Comparison of ENCODE assay signal across 8 mouse cellular contexts in the genomic region with DNA sequence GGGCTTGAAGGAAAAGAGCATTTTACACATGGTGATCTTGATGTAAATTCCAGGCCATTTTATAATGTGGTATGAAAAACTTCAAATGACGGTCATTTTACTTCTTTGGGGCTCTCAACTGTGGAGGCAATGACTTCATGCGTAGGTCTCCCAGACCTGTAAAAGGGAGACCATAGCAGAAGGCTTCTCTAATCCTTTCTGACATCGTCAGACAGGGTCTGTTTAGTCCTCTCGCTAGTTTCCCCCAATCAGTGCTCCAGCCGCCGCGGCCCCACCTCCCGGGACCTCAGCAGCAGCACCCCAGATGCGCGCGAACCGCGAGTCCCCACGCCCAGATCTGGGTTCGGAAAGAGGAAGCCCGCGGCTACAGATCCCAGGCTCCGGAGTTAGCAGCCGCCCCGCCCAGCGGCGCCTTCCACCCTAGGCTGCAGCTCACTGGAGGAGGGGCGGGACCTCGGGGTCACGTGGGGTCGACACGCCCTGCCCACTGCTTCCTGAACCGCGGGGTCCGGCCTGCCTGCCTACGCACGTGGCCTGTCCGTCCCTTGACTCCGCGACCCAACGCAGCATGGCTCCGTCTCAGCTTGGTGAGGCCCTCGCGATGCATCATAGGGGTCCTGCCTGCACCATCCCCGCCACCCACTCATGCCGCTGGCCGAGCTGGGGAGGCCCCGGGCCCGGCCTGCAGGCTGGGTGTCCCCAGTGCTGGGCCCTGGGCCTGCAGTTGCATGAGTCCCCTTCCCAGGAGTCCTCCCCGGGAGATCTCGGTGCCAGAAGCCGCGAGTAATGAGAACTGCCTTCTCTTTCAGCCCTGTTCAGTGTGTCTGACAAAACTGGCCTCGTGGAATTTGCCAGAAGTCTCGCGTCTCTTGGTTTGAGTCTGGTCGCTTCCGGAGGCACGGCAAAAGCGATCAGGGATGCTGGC. TPM values are rescaled to one million over a fixed set of nuclear protein-coding genes. Genes with fewer than 3 reads are reported as not detected.
A peak's percentile ranks its signal among the peaks of the same experiment; 100 is the strongest.
DNase-seq lines count a peak whose midpoint lies in the region; ATAC-seq lines count a peak whose summit lies in the region.

Gene Atic, plus strand, starts transcription at position 463 of the 925 bp plus-strand sequence.

- 1% methylated on average over 55 of the region's 55 CpGs for WGBS in heart, embryonic 13.5 days
- WGBS in liver, embryonic 12.5 days (ENCODE audit: insufficient replicate concordance): under 1% methylated on average over 54 of the region's 55 CpGs
- under 1% methylated on average over 52 of the region's 55 CpGs for WGBS in stomach, embryonic 15.5 days

- peak within 1 kb of the TSS; percentile 66 for H3K4me3 ChIP-seq in brown adipose tissue, adult 24 weeks (ENCODE audit: insufficient read depth, low read depth, low read length)
- peak within 1 kb of the TSS; percentile 73 for H3K4me3 ChIP-seq in heart, embryonic 13.5 days
- peak within 1 kb of the TSS; percentile 80 for H3K4me3 ChIP-seq in liver, embryonic 12.5 days
- peak within 1 kb of the TSS; percentile 75 for H3K4me3 ChIP-seq in stomach, embryonic 15.5 days (replicated peaks)

- no peaks in the 10 kb centered on the region for H3K27me3 ChIP-seq in heart, embryonic 13.5 days (replicated peaks)
- H3K27me3 ChIP-seq in liver, embryonic 12.5 days (replicated peaks): no peaks in the 10 kb centered on the region
- H3K27me3 ChIP-seq in stomach, embryonic 15.5 days (replicated peaks): no peaks in the 10 kb centered on the region

- peak within 1 kb of the TSS; percentile 87 for H3K9ac ChIP-seq in heart, embryonic 13.5 days
- peak within 1 kb of the TSS; percentile 82 for H3K9ac ChIP-seq in liver, embryonic 12.5 days
- peak within 1 kb of the TSS; percentile 91 for H3K9ac ChIP-seq in stomach, embryonic 15.5 days

- 0 out of 2 replicates have a peak, but pooled peaks cover 6% of the 10 kb centered on the region for H3K9me3 ChIP-seq in heart, embryonic 13.5 days
- H3K9me3 ChIP-seq in liver, embryonic 12.5 days (replicated peaks): no peaks in the 10 kb centered on the region
- H3K9me3 ChIP-seq in stomach, embryonic 15.5 days: no peaks in the 10 kb centered on the region

- H3K27ac ChIP-seq in brown adipose tissue, adult 24 weeks (replicated peaks; ENCODE audit: low read depth, low read length): no peak within 1 kb of the TSS
- H3K27ac ChIP-seq in heart, embryonic 13.5 days (replicated peaks): peak within 1 kb of the TSS; percentile 78
- H3K27ac ChIP-seq in liver, embryonic 12.5 days: peak within 1 kb of the TSS; percentile 76
- peak within 1 kb of the TSS; percentile 83 for H3K27ac ChIP-seq in stomach, embryonic 15.5 days

- peak within 1 kb of the TSS; percentile 85 for H3K4me2 ChIP-seq in heart, embryonic 13.5 days
- peak within 1 kb of the TSS; percentile 98 for H3K4me2 ChIP-seq in liver, embryonic 12.5 days
- H3K4me2 ChIP-seq in stomach, embryonic 15.5 days: peak within 1 kb of the TSS; percentile 94

- 0 out of 2 replicates have a peak, but pooled peaks cover 2% of the 10 kb centered on the region for H3K4me1 ChIP-seq in brown adipose tissue, adult 24 weeks (ENCODE audit: control insufficient read depth, insufficient read depth, insufficient read length, low read length)
- peaks cover 17% of the 10 kb centered on the region for H3K4me1 ChIP-seq in heart, embryonic 13.5 days
- H3K4me1 ChIP-seq in liver, embryonic 12.5 days: peaks cover 26% of the 10 kb centered on the region
- peaks cover 8% of the 10 kb centered on the region for H3K4me1 ChIP-seq in stomach, embryonic 15.5 days

- peak; percentile 99 for ATAC-seq in heart, embryonic 13.5 days (ENCODE audit: extremely low read depth, insufficient number of reproducible peaks, low FRiP score, low TSS enrichment)
- ATAC-seq in liver, embryonic 12.5 days: peak; percentile 99
- peak; percentile 99 for ATAC-seq in stomach, embryonic 15.5 days (ENCODE audit: insufficient read depth, low FRiP score, low read depth)

- H3K36me3 ChIP-seq in heart, embryonic 13.5 days: peaks cover 34% of the 10 kb centered on the region
- peaks cover 39% of the 10 kb centered on the region for H3K36me3 ChIP-seq in liver, embryonic 12.5 days
- H3K36me3 ChIP-seq in stomach, embryonic 15.5 days: peaks cover 16% of the 10 kb centered on the region

- DNase-seq in CD4-positive, CD25-positive, alpha-beta regulatory T cell, adult 2 months (ENCODE audit: low read depth, low spot score): peak; percentile 95
- DNase-seq in fat pad, adult 2 months (ENCODE audit: extremely low read depth, low read depth, low spot score): peak; percentile 8
- DNase-seq in kidney, postnatal 10 days: peak; percentile 94
- DNase-seq in natural killer cell, adult 2 months (ENCODE audit: low spot score in 2 of 2): peak; percentile 73 to 85

RNA-seq across cellular contexts. Expression of gene Atic, which starts in this region (rescaled TPM):
- 17.6 and 19.8 TPM in 2 replicates for polyA plus RNA-seq in brown adipose tissue, adult 24 weeks (2012; ENCODE audit: insufficient read depth, insufficient read length, missing spikeins)
- 39.4 and 44.5 TPM in 2 replicates for polyA plus RNA-seq in heart, embryonic 13.5 days (2015; fragmentation: Nextera tagmentation; extraction: Ambion mirVana)
- polyA plus RNA-seq in liver, embryonic 12.5 days (2016; fragmentation: Nextera tagmentation; extraction: Ambion mirVana): 68.7 and 70.5 TPM in 2 replicates
- polyA plus RNA-seq in stomach, embryonic 15.5 days (2015; fragmentation: Nextera tagmentation; extraction: Ambion mirVana): 77.6 and 78.0 TPM in 2 replicates

Comparison
In these comparisons a context has a peak if more than half of its experiments do, and no peak if none do; other contexts are left out.
1. DNase-seq: peak in every context shown above with its lines; median percentile 95 in CD4-positive, CD25-positive, alpha-beta regulatory T cell, adult 2 months; 94 in kidney, postnatal 10 days; 79 in natural killer cell, adult 2 months; 8 in fat pad, adult 2 months.